Mouse (Mus musculus) testis, postnatal 10 days (tissue): ENCODE measurements at regions not wholly inside any gene's neighbourhood (a gene's known extent, or its start where the extent isn't known, plus 50 kb on each side); places are given as distances from the start of the nearest gene placed in this dataset.

ENCODE experiments used
- DNase-seq: peaks from one replicate; pipeline ENCODE4 v3.0.0; 2021; ENCODE audit warnings: low spot score

DNA sequence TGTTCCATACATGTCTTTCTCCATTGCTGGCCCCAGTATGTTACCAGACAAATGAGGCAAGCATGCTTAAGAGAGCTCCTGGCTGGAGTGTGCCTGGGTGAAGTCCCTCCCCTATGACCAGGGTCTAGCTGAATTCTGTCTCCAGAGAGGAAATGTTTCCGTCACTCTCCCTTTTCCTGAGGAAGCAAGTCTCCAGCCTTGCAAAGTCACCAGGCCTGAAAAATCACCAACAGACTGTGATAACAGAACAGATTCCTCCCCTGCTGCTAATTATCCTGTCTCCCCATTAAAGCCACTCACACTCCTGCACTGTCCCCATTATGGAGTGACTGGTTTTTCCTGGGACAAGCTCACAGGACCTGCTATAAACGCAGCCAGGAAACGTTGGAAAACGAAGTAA, 303.2 kb upstream of the Jag1 start:
- no peak for DNase-seq

DNA sequence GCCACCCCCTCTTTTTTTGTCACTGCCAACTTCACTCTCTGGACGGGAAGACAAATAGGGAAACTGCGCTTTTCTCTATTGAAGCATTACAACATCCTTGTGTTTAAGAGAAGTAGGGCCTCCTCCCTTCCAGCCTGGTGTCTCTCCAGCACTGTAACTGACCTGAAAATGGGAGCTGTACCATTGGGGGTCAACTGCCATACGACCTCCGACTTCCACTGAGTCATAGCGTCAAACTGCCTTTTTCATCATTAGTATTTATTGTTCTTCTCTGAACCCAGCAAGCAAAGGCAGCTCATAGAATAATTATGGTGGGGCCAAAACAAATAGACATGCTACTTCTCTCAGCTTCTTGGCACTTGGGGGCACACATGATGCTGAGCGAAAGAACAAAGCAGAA, 301.2 kb upstream of the Jag1 start:
- DNase-seq = no peak

DNA sequence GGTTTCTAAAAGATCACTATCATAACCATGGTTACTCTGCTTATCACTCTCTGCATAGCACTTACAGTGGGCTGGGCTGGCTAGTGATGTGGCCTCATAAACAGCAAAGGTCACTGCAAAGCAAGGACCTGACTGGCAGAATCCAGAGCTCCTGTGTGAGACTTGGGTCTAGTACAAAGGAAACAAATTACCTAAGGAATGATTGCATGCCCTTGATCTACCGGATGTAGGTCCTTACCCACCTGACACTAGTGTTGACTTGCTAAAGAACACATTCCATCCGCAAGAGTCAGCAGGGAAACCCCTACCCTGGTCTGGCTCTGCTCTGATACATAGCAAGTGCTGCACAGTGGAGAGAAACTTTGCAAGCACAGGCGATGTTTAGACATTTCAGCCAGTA, 297.0 kb upstream of the Jag1 start:
- DNase-seq = no peak

DNA sequence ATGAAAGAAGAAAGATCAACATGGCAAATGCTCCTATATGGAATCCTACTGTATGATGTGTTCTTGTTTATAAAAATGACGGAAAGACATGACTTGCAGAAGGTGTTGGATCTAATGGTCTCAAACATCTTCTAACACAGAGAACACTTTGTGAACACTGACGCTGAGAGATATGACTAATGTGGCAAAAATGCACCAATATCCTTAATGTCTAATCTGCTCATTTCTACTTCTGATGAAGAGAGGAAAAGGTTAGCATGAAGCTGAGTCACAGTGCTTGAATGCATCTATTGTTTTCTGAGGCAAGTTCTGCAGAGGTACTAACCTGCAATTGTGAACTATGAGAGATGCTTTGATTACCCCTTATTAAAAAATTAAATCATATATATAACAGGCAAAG, 293.2 kb upstream of the Jag1 start:
- DNase-seq = no peak

DNA sequence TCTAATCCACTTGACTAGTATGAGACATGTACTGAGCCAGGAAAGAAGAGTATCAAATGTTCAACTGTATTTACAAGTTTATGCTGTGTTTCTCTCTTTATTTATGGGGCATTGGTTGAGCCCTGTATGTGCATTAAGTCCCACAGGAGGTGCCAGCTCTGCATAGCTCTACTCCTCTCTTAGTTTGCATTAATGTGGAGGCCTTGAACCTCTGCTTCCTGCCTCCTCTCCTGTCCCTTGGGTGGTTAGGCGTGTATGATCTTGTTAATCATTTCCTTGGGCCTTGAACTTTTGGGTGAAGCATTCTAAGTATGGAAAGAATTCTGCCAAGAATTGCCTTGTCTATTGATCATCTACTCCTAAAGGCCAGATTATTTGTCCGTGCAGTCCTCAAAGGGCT, 291.9 kb upstream of the Jag1 start:
- DNase-seq = no peak

DNA sequence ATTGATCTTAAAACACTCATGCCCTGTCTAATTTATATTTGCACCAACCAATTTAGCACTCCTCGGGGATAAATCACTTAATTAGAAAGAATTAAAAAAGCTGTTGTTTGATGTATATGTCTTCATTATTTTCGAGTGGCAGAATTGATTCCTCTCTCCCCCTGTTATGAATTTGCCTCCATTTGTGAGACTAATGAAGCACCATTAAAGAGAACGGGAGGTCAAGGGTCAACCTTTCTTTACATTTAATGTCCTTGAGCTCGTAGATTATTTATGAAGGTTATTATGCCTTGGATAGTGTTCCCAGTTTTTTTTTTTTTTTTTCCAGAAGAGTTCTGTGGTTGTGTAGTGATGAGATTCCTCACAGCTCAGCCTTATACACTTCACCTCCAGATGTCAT, 277.0 kb upstream of the Jag1 start:
- no peak for DNase-seq

DNA sequence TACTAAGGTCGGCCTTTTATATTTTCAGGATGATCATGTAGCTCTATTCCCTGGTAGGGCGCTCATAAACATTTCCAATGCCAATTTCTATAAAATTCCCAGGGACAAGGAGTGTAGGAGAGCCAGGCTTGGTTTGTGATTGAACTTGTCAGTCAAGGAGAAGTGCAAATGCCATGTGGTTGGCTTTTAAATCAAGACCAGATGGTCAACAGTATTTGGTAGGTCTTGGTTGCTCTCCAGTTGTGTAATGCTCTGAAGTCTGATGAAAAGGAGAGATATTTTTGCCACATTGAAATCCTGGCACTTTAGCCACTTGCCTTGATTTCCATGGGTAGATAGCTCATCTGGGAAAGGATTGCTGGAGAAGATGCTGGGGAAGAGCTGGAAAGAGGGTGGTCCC, 263.4 kb upstream of the Jag1 start:
- DNase-seq = no peak

DNA sequence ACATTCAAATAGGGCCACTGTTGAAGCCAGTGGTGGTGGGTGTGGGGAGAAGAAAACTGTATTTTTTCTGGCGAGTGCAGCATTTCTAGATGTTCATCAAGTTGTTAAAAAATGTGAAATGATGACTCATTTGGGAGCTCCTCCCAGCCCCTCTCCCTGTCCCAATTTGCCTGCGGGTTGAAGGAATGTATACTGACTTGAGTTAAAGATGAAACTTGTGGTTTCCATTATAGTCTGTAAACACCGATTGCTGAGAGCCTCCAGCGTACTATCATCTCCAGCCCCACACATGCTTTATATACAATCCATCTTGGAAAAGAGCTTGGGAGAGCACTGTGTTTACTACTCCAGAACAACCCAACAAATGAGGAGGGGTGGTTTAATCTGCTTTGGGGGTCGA, 258.9 kb upstream of the Jag1 start:
- DNase-seq = no peak

DNA sequence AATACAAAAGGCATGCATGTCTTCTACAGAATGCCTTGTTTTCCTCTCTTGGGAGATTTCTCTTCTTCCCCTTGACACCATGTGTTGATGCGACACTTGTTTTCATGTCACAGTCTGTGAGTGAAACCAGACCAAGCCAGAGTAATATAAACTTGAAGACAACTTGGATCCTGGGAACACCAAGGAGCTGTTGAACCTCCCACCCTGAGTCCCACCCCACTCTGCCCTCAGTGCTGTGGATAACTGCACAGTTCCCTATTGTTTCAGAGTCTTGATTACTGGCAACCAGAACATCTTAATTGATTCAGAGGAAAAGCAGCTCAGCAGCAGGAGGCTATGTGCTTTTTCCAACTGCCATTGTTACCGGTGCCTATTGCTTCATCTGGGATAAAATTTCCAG, 254.6 kb upstream of the Jag1 start:
- no peak for DNase-seq

DNA sequence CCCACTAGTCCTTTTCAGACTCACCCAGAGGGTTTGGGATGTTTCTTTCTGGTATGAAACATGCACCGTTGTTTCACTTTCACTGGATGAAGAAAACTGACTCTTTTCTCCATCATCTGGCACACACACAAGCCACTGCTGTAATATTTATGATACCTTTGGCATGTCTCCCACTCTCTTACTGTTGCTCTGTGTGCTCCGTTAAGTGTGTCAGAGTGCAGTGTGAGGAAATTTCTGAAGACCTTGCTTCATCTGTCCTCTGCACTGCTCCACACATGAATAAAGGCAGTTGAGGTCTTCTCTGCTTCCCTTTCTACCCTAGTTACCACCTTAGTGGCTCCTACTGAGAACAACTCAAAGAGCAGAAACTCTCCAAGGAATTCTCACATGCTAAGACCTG, 246.6 kb upstream of the Jag1 start:
- DNase-seq = no peak

DNA sequence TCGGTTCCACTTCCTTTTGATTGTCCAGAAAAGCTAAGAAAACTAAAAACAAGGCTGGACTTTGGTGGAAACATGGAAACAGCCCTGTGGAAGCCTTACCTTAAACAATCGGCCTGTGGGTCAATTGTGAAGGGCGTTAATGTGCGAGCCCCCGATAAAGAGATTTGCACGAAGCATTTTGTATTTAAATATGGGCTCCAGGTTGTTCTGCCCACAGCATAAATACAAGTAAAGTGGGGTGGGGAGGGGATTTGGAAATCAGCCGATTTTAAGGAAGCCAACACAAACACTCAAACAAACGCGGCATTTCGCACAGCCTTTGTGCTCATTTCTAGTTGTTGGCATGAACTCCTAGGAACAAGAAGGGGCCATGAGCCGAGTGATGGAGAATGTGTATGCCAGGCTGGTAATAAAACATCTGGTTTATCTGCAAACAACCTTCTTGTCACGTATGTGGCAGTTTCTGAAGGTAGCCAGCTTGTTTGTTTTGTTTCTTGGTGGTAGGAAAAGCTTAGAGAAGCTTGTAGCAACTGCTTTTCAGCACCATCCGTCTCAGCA, 240.8 kb upstream of the Jag1 start:
- no peak for DNase-seq

DNA sequence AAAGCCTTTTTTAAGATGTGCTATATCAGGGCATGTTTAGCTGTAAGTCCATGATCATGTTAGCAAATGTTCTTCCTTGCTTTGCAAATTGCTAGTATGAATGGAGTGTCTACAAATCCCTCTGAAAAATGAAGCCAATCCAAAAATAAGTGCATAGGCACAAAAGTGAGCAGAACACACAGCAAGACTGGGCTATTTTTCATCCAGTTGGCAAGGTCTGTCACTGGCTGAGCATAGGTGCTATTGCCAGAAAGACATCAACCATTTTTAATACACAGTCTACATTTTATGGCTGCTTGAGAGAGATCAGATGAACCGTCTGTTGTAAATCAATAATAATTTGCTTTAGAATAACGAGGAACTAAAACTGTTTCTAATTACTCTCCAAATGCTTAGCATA, 227.3 kb upstream of the Jag1 start:
- DNase-seq = no peak

DNA sequence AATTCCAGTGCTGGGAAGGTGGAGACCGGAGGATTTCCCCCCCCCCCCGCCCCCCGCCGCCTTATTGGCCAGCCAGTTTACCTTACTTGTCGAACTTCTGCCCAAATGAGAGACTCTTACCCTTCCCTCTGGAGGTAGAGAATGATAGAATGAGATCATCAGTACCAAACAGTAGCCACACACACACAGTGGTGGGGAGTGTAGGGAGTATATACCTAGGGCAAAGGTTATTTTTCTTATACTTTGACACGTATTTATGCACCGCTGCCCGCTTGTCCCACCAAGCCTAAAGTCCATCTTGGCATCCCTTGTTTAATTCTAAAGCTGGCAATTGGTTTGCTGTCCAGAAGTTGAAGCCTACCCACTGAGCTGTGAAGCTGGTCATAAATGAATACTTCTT, 213.6 kb upstream of the Jag1 start:
- DNase-seq = no peak

DNA sequence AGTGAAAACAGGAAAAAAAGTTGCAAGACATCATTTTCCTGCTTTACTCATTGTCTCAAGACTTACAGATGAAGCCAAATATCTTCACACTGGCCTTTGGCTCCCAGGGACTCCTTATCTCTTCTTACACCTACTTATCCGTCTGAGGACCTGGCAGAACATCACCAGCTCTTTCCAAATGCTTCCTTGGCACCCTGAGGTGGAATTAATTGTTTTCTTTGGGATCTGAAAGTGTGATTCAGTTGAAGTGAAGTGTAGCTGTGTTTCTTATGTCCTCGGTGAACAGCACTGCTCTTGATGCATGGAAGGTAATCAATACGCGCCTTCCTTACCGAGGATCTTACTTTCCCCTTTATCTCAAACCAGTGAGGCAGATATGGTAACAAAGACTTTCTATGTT, 207.0 kb upstream of the Jag1 start:
- no peak for DNase-seq

DNA sequence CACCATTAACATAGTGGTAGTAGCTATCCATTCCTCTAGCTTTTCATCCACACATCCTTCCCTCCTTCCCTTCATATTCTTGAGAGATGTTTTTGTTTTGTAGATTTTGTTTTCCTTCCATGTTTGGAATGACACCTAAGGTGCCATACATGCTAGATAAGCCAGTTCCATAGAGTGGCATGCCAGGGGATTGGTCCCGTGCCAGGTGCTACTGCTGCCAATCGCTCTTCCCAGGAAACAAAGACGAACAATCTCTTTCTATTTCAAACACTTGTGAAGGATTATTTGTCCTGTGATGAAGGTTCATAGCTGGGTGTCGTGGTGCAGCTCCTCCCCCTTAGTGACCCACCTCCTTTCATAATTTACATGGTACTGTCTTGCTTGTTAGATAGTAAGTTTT, 194.1 kb upstream of the Jag1 start:
- DNase-seq = no peak

DNA sequence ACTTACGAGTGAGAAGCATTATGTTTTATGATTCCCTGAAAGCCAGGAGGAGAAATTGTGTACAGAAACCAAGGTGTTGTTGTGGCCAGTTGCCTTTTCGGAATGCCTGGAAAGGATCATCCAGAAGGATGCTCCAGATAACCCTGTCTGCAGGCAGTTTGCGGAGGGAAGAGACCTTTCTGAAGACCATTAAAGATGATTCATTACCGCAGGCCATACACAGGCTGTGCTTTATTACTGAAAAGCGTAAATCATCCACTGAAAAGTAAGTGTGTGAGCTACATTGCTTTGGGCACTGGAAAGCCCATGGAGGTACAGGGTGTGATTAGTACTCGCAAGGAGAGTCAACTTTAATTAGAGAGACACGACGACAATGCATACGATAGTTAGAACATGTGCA, 191.7 kb upstream of the Jag1 start:
- no peak for DNase-seq

DNA sequence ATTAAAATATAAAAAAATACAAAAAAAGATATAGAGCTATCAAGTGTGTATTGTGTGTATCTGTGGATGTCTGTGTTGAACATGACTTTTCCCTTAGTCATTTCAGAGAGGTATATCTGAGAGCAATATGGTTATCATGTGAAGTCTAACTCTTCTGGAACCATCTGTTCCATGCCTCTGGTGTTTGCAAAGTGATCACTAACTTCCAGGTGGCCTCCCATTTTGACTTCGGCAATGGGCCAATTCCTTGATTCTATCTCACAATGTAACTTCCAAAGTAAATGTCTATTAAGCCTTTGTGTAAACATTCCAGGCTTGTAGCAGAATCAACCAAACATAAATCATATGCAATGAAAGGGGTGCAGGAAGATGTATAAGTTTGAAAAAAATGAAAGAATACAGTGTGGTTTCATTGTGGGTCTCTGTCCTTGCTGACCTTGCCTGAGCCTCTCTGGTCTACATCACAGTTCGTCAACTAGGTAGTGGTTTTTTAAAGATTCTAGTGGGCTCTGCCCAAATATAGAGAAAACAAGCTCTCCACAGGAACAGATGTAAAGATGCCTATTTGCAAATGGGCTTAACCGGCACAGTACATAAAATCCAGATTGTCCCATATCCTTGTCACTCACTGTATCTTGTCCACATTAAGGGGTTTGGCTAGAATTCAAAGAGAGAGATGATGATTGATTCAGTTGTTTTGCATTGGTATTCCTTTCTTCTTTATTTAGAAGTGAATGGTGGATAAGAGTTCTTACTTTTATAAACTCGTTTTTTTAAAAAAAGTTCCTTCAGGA, 185.2 kb upstream of the Jag1 start:
- DNase-seq = no peak

DNA sequence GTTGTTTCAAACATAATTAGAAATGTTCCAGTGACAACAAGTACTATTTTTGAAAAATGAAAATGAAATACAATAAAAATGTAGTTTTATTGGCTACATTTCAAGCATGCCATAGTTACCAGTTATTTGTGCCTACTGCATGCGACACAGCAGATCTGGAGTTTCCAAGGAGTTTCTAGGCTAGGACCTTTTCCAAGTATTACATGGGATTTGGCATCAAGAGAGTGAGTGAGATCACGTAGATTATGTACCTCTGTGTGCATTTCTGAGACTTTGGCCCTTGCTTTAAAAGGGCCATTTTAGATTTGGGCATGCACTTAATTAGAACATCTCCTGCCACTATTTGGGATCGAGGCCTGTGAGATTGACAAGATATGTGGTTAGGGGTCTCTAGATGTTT, 172.8 kb upstream of the Jag1 start:
- DNase-seq = no peak

DNA sequence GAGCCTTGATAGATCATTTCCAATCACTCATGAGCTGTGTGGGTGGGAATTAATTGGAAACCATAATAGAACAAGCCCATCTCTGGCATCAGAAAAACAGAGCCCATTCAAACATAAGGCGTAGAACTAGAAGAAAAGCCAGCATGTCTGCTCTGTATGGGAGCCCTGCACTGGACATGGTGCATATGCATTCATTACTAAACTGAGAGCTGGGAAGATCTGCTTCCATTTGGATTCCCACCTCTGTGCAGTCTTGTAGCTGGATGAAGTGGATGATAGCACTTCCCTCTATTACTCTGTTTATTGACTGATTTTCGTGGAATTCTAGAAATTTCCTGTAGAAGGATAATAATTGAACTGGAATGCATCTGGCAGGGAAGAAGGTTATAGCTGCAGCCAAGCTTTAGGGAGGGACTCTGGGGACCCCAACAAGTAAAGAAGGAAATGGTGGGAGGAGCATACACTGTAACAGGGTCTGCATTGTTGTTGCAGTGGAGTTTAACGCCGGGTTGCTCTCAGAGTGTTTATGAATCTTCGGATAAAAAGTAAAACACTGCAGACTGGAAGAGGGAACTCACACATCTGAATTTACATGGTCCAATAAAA, 155.2 kb upstream of the Jag1 start:
- no peak for DNase-seq

DNA sequence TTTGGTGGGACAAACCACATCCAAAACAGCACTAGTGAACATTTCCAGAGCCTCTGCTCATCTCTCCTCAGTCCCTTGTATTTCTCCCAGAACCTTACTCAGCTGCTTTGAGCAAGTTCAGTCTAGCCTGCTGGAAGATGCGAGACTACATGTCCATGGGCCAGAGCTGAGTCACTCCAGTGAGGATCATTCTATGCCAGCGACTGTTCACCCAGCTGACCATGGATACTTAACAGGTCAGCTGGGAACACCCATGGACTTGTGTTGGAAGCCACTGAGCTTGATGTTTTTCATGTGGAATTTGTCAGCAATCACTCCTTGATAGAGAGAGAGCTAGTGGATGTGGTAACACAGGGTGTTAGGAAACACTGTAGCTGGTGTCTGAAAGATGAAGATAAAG, 146.5 kb upstream of the Jag1 start:
- DNase-seq = no peak

DNA sequence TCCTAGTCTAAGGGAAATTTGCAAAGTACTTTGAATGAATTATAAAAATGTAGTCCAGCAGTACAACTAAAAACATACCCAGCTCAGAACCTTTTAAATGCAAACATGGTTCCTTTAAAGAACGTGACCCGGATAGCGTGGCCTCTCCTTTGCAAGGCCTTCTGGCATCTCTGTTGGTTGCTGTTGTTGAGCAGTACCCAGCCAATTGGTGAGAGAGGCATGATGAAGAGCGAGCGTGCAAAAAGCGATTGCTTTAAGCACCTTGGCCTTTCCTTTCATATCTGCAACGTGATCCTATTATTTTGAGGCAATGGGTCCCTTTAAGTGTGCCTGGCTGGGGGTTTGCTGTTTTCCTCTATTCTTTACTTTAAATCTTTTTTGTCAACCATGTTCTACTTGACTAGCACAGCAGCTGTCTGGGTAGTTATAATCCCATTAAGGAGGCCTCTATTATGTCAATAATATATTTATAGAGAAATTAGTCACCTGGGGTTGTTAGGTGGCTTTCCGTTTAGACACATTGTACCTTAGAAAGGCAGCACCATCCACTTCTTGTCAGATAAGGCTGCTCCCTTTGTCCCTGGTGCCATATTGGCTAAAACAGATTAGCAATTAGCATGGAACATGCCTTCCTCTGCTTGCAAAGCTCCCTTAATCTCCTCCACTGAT, 141.5 kb upstream of the Jag1 start:
- DNase-seq = no peak

DNA sequence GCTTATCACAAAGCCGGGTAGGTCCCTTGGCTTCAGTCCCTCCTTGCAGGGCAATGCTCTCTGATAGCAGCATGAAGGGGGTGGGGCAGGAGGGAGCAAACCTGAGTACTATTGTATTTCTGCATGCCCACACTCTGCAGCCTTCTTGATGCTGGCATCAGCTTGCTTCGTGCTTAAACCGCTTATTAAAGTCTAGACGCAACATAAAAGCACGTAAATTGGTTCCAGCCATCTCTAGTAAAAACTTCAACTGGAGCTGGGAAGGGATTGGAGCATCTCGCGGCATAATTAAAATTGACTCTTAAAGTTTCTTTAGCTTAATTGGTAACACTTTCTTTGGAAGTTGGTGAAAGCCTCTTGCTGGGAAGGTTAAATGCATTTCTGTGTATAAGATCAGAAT, 131.5 kb upstream of the Jag1 start:
- DNase-seq = no peak

DNA sequence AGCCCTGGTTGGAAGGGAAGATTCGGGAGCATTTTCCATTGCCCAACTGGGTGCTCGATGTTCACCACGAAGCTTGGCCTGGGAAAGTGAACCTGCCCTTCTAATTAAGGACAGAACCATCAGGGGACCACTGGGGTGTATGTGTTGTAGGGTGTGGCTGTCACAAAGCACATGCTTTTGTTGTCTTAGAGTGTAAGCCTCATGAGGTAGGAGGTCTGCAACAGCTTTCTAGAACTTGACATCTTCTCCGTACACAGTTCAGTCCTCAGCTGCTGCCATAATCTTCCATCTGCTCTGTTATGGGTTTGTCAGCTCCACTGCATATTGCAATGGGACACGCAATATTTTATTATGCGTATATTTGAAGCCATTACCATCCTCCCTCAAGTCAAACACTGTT, 127.9 kb upstream of the Jag1 start:
- DNase-seq = no peak
